Mouse (Mus musculus) olfactory bulb, adult 2 months (tissue): Measurements from ENCODE around the gene Tfap4.

Source experiments
- CTCF ChIP-seq: fragments of 200-500 bp; IDR thresholded peaks from 2 replicates; pipeline ENCODE4 v1.5.1; 2012; ENCODE audit warnings: low read depth, mild to moderate bottlenecking, low read length, moderate library complexity; ENCODE audit not compliant: insufficient read depth
- POLR2A ChIP-seq: fragments of 200-500 bp; IDR thresholded peaks from 2 replicates; pipeline ENCODE4 v1.6.1; 2012; ENCODE audit warnings: mild to moderate bottlenecking, low read depth, low read length, moderate library complexity; ENCODE audit not compliant: insufficient read depth

DNA sequence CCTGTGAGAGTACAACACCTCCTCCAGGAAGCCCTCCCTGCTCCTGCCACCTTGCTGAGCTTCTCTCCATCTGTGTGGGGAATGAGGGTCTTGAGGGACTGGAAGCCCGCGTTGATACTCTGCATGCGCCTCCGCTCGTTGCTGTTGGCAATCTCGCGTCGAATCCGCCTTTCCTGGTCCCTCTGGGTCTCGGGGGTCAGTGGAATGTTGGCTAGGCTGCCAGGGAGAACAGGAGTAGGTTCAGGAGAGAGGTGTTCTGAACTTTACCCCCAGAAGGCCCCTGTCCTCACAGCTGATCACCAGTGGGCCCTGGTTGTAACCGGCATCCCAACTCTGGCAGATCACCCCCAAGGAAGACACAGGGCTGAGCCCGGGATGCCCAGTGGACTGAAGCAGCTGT lies 7.8 kb downstream of the Tfap4 start:
- TF ChIP-seq POLR2A (no peak), CTCF (no peak)
